Mouse (Mus musculus) intestine, embryonic 15.5 days (tissue): ENCODE measurements around the gene Snap91. TPM values are rescaled to one million over a fixed set of nuclear protein-coding genes. Genes with fewer than 3 reads are reported as not detected.

Experiments used
- ATAC-seq: fragments of 200-750 bp; cut with Nextera tagmentation; 2 replicates; pipeline ENCODE4 v1.8.0; 2017; ENCODE audit warnings: moderate TSS enrichment, moderate library complexity
- H3K27ac ChIP-seq: fragments of 300-500 bp; sonication (generic); 2 replicates; pipeline ENCODE4 v1.5.1; 2015; ENCODE audit warnings: mild to moderate bottlenecking, inconsistent platforms
- H3K27me3 ChIP-seq: fragments of 300-500 bp; sonication (generic); replicated peaks from 2 replicates; pipeline ENCODE4 v1.6.1; 2015; ENCODE audit warnings: inconsistent platforms
- H3K36me3 ChIP-seq: fragments of 300-500 bp; sonication (generic); 2 replicates; pipeline ENCODE4 v1.6.1; 2015; ENCODE audit warnings: inconsistent platforms
- H3K4me1 ChIP-seq: fragments of 300-500 bp; sonication (generic); replicated peaks from 2 replicates; pipeline ENCODE4 v1.6.1; 2015; ENCODE audit warnings: inconsistent platforms
- H3K4me2 ChIP-seq: fragments of 300-500 bp; sonication (generic); replicated peaks from 2 replicates; pipeline ENCODE4 v1.6.1; 2015; ENCODE audit warnings: mild to moderate bottlenecking, inconsistent platforms
- H3K4me3 ChIP-seq: fragments of 300-500 bp; sonication (generic); replicated peaks from 2 replicates; pipeline ENCODE4 v1.5.1; 2015; ENCODE audit warnings: inconsistent platforms
- H3K9ac ChIP-seq: fragments of 300-500 bp; sonication (generic); 2 replicates; pipeline ENCODE4 v1.6.1; 2015; ENCODE audit warnings: inconsistent platforms
- H3K9me3 ChIP-seq: fragments of 300-500 bp; sonication (generic); 2 replicates; pipeline ENCODE4 v1.6.1; 2016; ENCODE audit warnings: inconsistent platforms
- WGBS: fragments of 180-500 bp; shearing (Covaris S2); methylation state at CpG from one replicate; pipeline ENCODE4 v1.1.7; 2015; 5-methylcytosine and 5-hydroxymethylcytosine counted together
- polyA plus RNA-seq: library from polyadenylated mRNA; unstranded; fragments of >200 nt; fragmentation: Nextera tagmentation; extraction: Ambion mirVana; gene quantifications from 2 replicates; pipeline ENCODE4 v1.2.1, GENCODE M21; 2015

The Snap91 gene
- polyA plus RNA-seq, 1 experiment from 2014 or later = 5.5 TPM

- H3K36me3 ChIP-seq = no peaks in the 10 kb centered on the region
- no peak overlapping the region for H3K9ac ChIP-seq
- ATAC-seq = no peak
- H3K27ac ChIP-seq = no peak overlapping the region
- no peaks in the 10 kb centered on the region for H3K27me3 ChIP-seq
- no peaks in the 10 kb centered on the region for H3K9me3 ChIP-seq
- peaks cover 2% of the 10 kb centered on the region; the same call in 1 of the 2 replicates for H3K4me1 ChIP-seq
- WGBS = 72% methylated on average over 1 of the region's 1 CpGs
- no peak overlapping the region for H3K4me2 ChIP-seq
- no peak overlapping the region for H3K4me3 ChIP-seq
Observed at GRCm38 (mm10) chr9:86738067-86738466, 142.4 kb downstream of the Snap91 start.

- Histone ChIP-seq H3K4me2 (no peak overlapping the region), H3K9ac (no peak overlapping the region), H3K4me3 (no peak overlapping the region), H3K4me1 (no peaks in the 10 kb centered on the region), H3K9me3 (no peaks in the 10 kb centered on the region), H3K36me3 (no peaks in the 10 kb centered on the region), H3K27me3 (no peaks in the 10 kb centered on the region), H3K27ac (no peak overlapping the region)
- 70% methylated on average over 4 of the region's 4 CpGs for WGBS
- no peak for ATAC-seq
Observed at GRCm38 (mm10) chr9:86736991-86737390, 143.5 kb downstream of the Snap91 start.

GRCm38 (mm10) chr9:86734795-86735194 lies 145.7 kb downstream of the Snap91 start:
- Histone ChIP-seq H3K27ac (no peak overlapping the region), H3K4me1 (no peaks in the 10 kb centered on the region), H3K4me3 (no peak overlapping the region), H3K9ac (no peak overlapping the region), H3K9me3 (no peaks in the 10 kb centered on the region), H3K4me2 (no peak overlapping the region), H3K36me3 (no peaks in the 10 kb centered on the region), H3K27me3 (no peaks in the 10 kb centered on the region)
- WGBS = 56% methylated on average over 9 of the region's 9 CpGs
- peak; percentile 57; the same call in 1 of the 2 replicates for ATAC-seq

- H3K36me3 ChIP-seq = no peaks in the 10 kb centered on the region
- peak; percentile 48; the same call in 1 of the 2 replicates for ATAC-seq
- H3K4me1 ChIP-seq = no peaks in the 10 kb centered on the region
Observed at GRCm38 (mm10) chr9:86734357-86734756, 146.1 kb downstream of the Snap91 start.

GRCm38 (mm10) chr9:86729811-86730210 lies 150.6 kb downstream of the Snap91 start:
- Histone ChIP-seq H3K4me2 (no peak overlapping the region), H3K36me3 (no peaks in the 10 kb centered on the region), H3K9me3 (no peaks in the 10 kb centered on the region), H3K9ac (no peak overlapping the region), H3K4me3 (no peak overlapping the region), H3K4me1 (no peaks in the 10 kb centered on the region), H3K27me3 (no peaks in the 10 kb centered on the region), H3K27ac (no peak overlapping the region)
- over 99% methylated on average over 3 of the region's 3 CpGs for WGBS
- no peak for ATAC-seq

More at GRCm38 (mm10) chr9:86734357-86734756, 146.1 kb downstream of the Snap91 start:
- H3K4me2 ChIP-seq = no peak overlapping the region
- H3K9ac ChIP-seq = no peak overlapping the region
- H3K4me3 ChIP-seq = no peak overlapping the region
- H3K27me3 ChIP-seq = no peaks in the 10 kb centered on the region
- H3K9me3 ChIP-seq = no peaks in the 10 kb centered on the region
- no peak overlapping the region for H3K27ac ChIP-seq

- Histone ChIP-seq H3K4me1 (no peaks in the 10 kb centered on the region), H3K4me2 (no peak overlapping the region), H3K27ac (no peak overlapping the region), H3K27me3 (no peaks in the 10 kb centered on the region), H3K4me3 (no peak overlapping the region), H3K36me3 (no peaks in the 10 kb centered on the region), H3K9me3 (no peaks in the 10 kb centered on the region), H3K9ac (no peak overlapping the region)
- ATAC-seq = no peak
- WGBS = 63% methylated on average over 1 of the region's 1 CpGs
Observed at GRCm38 (mm10) chr9:86729084-86729483, 151.4 kb downstream of the Snap91 start.

GRCm38 (mm10) chr9:86728214-86728814 lies 152.1 kb downstream of the Snap91 start:
- Histone ChIP-seq H3K27me3 (no peaks in the 10 kb centered on the region), H3K36me3 (no peaks in the 10 kb centered on the region), H3K4me3 (no peak overlapping the region), H3K9me3 (no peaks in the 10 kb centered on the region), H3K4me2 (no peak overlapping the region), H3K9ac (no peak overlapping the region), H3K27ac (no peak overlapping the region), H3K4me1 (no peaks in the 10 kb centered on the region)
- 70% methylated on average over 10 of the region's 10 CpGs for WGBS
- peak; percentile 86 for ATAC-seq

- no peak overlapping the region for H3K4me3 ChIP-seq
- H3K36me3 ChIP-seq = no peaks in the 10 kb centered on the region
- no peak overlapping the region for H3K27ac ChIP-seq
- no peaks in the 10 kb centered on the region for H3K27me3 ChIP-seq
- no peaks in the 10 kb centered on the region for H3K4me1 ChIP-seq
- WGBS = 90% methylated on average over 5 of the region's 5 CpGs
- no peak overlapping the region for H3K4me2 ChIP-seq
- H3K9ac ChIP-seq = no peak overlapping the region
- no peak for ATAC-seq
- no peaks in the 10 kb centered on the region for H3K9me3 ChIP-seq
Observed at GRCm38 (mm10) chr9:86726381-86726720, 154.1 kb downstream of the Snap91 start.

GRCm38 (mm10) chr9:86725604-86726380 lies 154.7 kb downstream of the Snap91 start:
- WGBS = 50% methylated on average over 7 of the region's 7 CpGs
- H3K9me3 ChIP-seq = no peaks in the 10 kb centered on the region
- H3K27ac ChIP-seq = no peak overlapping the region
- H3K36me3 ChIP-seq = no peaks in the 10 kb centered on the region
- no peak overlapping the region for H3K4me3 ChIP-seq
- no peaks in the 10 kb centered on the region for H3K27me3 ChIP-seq
- ATAC-seq = peak; percentile 24; the same call in 1 of the 2 replicates
- H3K4me2 ChIP-seq = no peak overlapping the region
- no peak overlapping the region for H3K9ac ChIP-seq
- no peaks in the 10 kb centered on the region for H3K4me1 ChIP-seq

GRCm38 (mm10) chr9:86725066-86725465 lies 155.4 kb downstream of the Snap91 start:
- no peaks in the 10 kb centered on the region for H3K36me3 ChIP-seq
- WGBS = 78% methylated on average over 4 of the region's 4 CpGs
- no peak overlapping the region for H3K4me2 ChIP-seq
- no peaks in the 10 kb centered on the region for H3K9me3 ChIP-seq
- H3K4me3 ChIP-seq = no peak overlapping the region
- no peak for ATAC-seq
- H3K27me3 ChIP-seq = no peaks in the 10 kb centered on the region
- no peaks in the 10 kb centered on the region for H3K4me1 ChIP-seq
- no peak overlapping the region for H3K27ac ChIP-seq
- H3K9ac ChIP-seq = no peak overlapping the region

- H3K27ac ChIP-seq = no peak overlapping the region
- no peak overlapping the region for H3K4me2 ChIP-seq
- WGBS = 78% methylated on average over 2 of the region's 2 CpGs
- no peaks in the 10 kb centered on the region for H3K36me3 ChIP-seq
- no peaks in the 10 kb centered on the region for H3K4me1 ChIP-seq
- H3K9ac ChIP-seq = no peak overlapping the region
- H3K4me3 ChIP-seq = no peak overlapping the region
- H3K9me3 ChIP-seq = no peaks in the 10 kb centered on the region
- no peak for ATAC-seq
- no peaks in the 10 kb centered on the region for H3K27me3 ChIP-seq
Observed at GRCm38 (mm10) chr9:86720794-86721193, 159.7 kb downstream of the Snap91 start.

- 86% methylated on average over 5 of the region's 5 CpGs for WGBS
Observed at GRCm38 (mm10) chr9:86720227-86720626, 160.2 kb downstream of the Snap91 start.

GRCm38 (mm10) chr9:86717119-86717518 lies 163.3 kb downstream of the Snap91 start:
- H3K4me1 ChIP-seq = no peaks in the 10 kb centered on the region
- H3K9me3 ChIP-seq = no peaks in the 10 kb centered on the region
- 40% methylated on average over 5 of the region's 5 CpGs for WGBS
- H3K27ac ChIP-seq = no peak overlapping the region
- H3K4me3 ChIP-seq = no peak overlapping the region
- H3K36me3 ChIP-seq = no peaks in the 10 kb centered on the region
- no peak for ATAC-seq
- H3K27me3 ChIP-seq = no peaks in the 10 kb centered on the region
- no peak overlapping the region for H3K4me2 ChIP-seq
- no peak overlapping the region for H3K9ac ChIP-seq

More at GRCm38 (mm10) chr9:86720227-86720626, 160.2 kb downstream of the Snap91 start:
- no peak overlapping the region for H3K9ac ChIP-seq
- H3K27me3 ChIP-seq = no peaks in the 10 kb centered on the region
- no peak overlapping the region for H3K4me3 ChIP-seq
- H3K9me3 ChIP-seq = no peaks in the 10 kb centered on the region
- H3K4me2 ChIP-seq = no peak overlapping the region
- H3K36me3 ChIP-seq = no peaks in the 10 kb centered on the region
- no peak overlapping the region for H3K27ac ChIP-seq
- H3K4me1 ChIP-seq = no peaks in the 10 kb centered on the region
- peak; percentile 49; the same call in 1 of the 2 replicates for ATAC-seq
